Mouse (Mus musculus): ENCODE measurements around the gene 3110082I17Rik. TPM values are rescaled to one million over a fixed set of nuclear protein-coding genes. Genes with fewer than 3 reads are reported as not detected.

Gene 3110082I17Rik
- total and polyA plus RNA-seq, 3 experiments: 41.2 to 100.0 (median 46.9) TPM

DNA sequence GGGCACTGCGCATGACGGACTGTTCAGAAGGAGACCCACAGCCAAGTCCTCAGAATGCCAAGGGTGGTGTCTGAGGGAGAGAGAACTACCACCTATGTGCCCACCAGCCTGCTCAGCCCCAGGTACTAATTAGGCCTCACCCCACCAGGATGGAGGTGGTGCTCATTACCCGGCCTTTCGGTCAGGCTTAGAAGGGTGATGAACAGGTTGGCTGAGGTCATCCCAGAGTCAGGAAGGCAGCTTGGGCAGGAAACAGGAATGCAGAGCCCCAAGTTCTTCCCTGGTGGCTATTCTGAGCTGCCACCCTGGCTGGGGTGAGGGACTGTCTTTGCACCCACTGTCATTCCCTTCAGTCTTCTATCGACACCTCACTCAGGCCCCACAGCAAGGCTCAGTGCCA, 74.3 kb downstream of the 3110082I17Rik start:
- Histone ChIP-seq H3K36me3 (replicated peaks in 1 of 2; ENCODE audit: control insufficient read depth in 1 of 2, insufficient read depth in 1 of 2, low read length in 1 of 2) (peaks cover 0 to 40% of the 10 kb centered on the region in 2 experiments), H3K4me2 (ENCODE audit: insufficient read depth, low read depth, poor library complexity, severe bottlenecking) (no peak overlapping the region)
- TF ChIP-seq MXI1 (IDR thresholded peaks at IDR 0.05; ENCODE audit: low read depth, low read length): no peak
- TF ChIP-seq ZKSCAN1 (IDR thresholded peaks at IDR 0.05; ENCODE audit: borderline replicate concordance, low read depth, low read length): no peak
- TF ChIP-seq IRF4 (IDR thresholded peaks at IDR 0.05; ENCODE audit: low read depth, low read length): no peak
- TF ChIP-seq ELF1 (IDR thresholded peaks at IDR 0.05; ENCODE audit: low read depth, low read length): no peak
- TF ChIP-seq SMC3 (IDR thresholded peaks at IDR 0.05; ENCODE audit: low read depth, low read length): no peak
- no peak for TF ChIP-seq TCF12 (IDR thresholded peaks at IDR 0.05; ENCODE audit: low read depth, low read length)
- TF ChIP-seq USF2 (conservative IDR thresholded peaks at IDR 0.05; ENCODE audit: low read depth, low read length): no peak
- no peak for TF ChIP-seq MYC (IDR thresholded peaks at IDR 0.05; ENCODE audit: low read depth, low read length)
- no peak for TF ChIP-seq TBP (conservative IDR thresholded peaks at IDR 0.05; ENCODE audit: low read depth, low read length)
- no peak for TF ChIP-seq USF1 (IDR thresholded peaks at IDR 0.05; ENCODE audit: low read depth, low read length)
- TF ChIP-seq MAZ (IDR thresholded peaks at IDR 0.05; ENCODE audit: low read depth, low read length): no peak
- no peak for TF ChIP-seq CHD2 (IDR thresholded peaks at IDR 0.05; ENCODE audit: low read length)
- TF ChIP-seq ZMIZ1 (IDR thresholded peaks at IDR 0.05; ENCODE audit: low read depth, low read length): no peak

GRCm38 (mm10) chr5:139384531-139384930, 75.8 kb downstream of the 3110082I17Rik start:
- no peaks in the 10 kb centered on the region for H3K9me3 ChIP-seq (replicated peaks; ENCODE audit: low read length)
- peaks cover 0 to 41% of the 10 kb centered on the region in 2 experiments for H3K36me3 ChIP-seq (replicated peaks in 1 of 2; ENCODE audit: control insufficient read depth in 1 of 2, insufficient read depth in 1 of 2, low read length in 1 of 2)
- DNase-seq (ENCODE audit: extremely low read depth): no peak
- TF ChIP-seq TBP (conservative IDR thresholded peaks at IDR 0.05; ENCODE audit: low read depth, low read length): no peak
- TF ChIP-seq MEF2A (IDR thresholded peaks at IDR 0.05; ENCODE audit: borderline replicate concordance, low read depth, low read length): no peak
- TF ChIP-seq ELF1 (IDR thresholded peaks at IDR 0.05; ENCODE audit: low read depth, low read length): no peak
- TF ChIP-seq ZC3H11A (IDR thresholded peaks at IDR 0.05; ENCODE audit: low read depth, low read length): no peak
- TF ChIP-seq MAZ (IDR thresholded peaks at IDR 0.05; ENCODE audit: low read depth, low read length): no peak
- in situ Hi-C loops (cut with MboI; ENCODE audit: low pct_ligation_motif_present, low pct_unique_long_range_greater_than_20kb, low sequenced_read_pairs): no loop called here
- no peak overlapping the region for H3K27ac ChIP-seq (ENCODE audit: insufficient read depth, low read depth)
- dilution Hi-C loops (cut with MboI; ENCODE audit: extremely low pct_ligation_motif_present, extremely low pct_unique_long_range_greater_than_20kb, low sequenced_read_pairs): no loop called here
- no peaks in the 10 kb centered on the region for H3K79me2 ChIP-seq (replicated peaks; ENCODE audit: control insufficient read depth, extremely low read depth, insufficient read depth, poor library complexity, severe bottlenecking)
- H3K27me3 ChIP-seq (replicated peaks): no peaks in the 10 kb centered on the region
- no peak overlapping the region for H3K4me2 ChIP-seq (ENCODE audit: insufficient read depth, low read depth, poor library complexity, severe bottlenecking)
- no peak overlapping the region for H3K9ac ChIP-seq (ENCODE audit: insufficient read depth, low read depth)
- H3K4me3 ChIP-seq (replicated peaks in 1 of 3; ENCODE audit: low read depth in 2 of 3, low read length in 2 of 3, poor library complexity in 1 of 3): no peak overlapping the region
- H3K4me1 ChIP-seq (ENCODE audit: control insufficient read depth in 1 of 2, insufficient read depth in 2 of 2): peaks cover 0 to 42% of the 10 kb centered on the region in 2 experiments; a peak in 2 of 4 replicates

More for the DNA sequence above, 74.3 kb downstream of the 3110082I17Rik start:
- no peak overlapping the region for H3K4me3 ChIP-seq (replicated peaks in 1 of 3; ENCODE audit: low read depth in 2 of 3, low read length in 2 of 3, poor library complexity in 1 of 3)
- no peak overlapping the region for H3K27ac ChIP-seq (ENCODE audit: insufficient read depth, low read depth)
- no peaks in the 10 kb centered on the region for H3K79me2 ChIP-seq (replicated peaks; ENCODE audit: control insufficient read depth, extremely low read depth, insufficient read depth, poor library complexity, severe bottlenecking)
- peaks cover 5 to 53% of the 10 kb centered on the region in 2 experiments; a peak in 3 of 4 replicates for H3K4me1 ChIP-seq (ENCODE audit: control insufficient read depth in 1 of 2, insufficient read depth in 2 of 2)
- H3K27me3 ChIP-seq (replicated peaks): no peaks in the 10 kb centered on the region
- H3K9ac ChIP-seq (ENCODE audit: insufficient read depth, low read depth): no peak overlapping the region
- no peaks in the 10 kb centered on the region for H3K9me3 ChIP-seq (replicated peaks; ENCODE audit: low read length)
- in situ Hi-C loops (cut with MboI; ENCODE audit: low pct_ligation_motif_present, low pct_unique_long_range_greater_than_20kb, low sequenced_read_pairs) (no loop called here), dilution Hi-C loops (cut with MboI; ENCODE audit: extremely low pct_ligation_motif_present, extremely low pct_unique_long_range_greater_than_20kb, low sequenced_read_pairs) (no loop called here)
- DNase-seq (ENCODE audit: extremely low read depth): no peak

Measured in CH12.LX (cell line).